Mouse (Mus musculus) lung, postnatal 0 days (tissue): Measurements from ENCODE around the gene 4930522H14Rik. TPM values are rescaled to one million over a fixed set of nuclear protein-coding genes. Genes with fewer than 3 reads are reported as not detected.

Experiments used
- ATAC-seq: fragments of 200-750 bp; cut with Nextera tagmentation; 2 replicates; pipeline ENCODE4 v1.8.0; 2017; ENCODE audit warnings: moderate library complexity
- DNase-seq: peaks from one replicate; pipeline ENCODE4 v3.0.0-alpha.2; 2016; ENCODE audit warnings: low spot score
- H3K27ac ChIP-seq: fragments of 300-500 bp; sonication (generic); 2 replicates; pipeline ENCODE4 v1.5.1; 2014; ENCODE audit warnings: antibody characterized with exemption, mild to moderate bottlenecking, low read length, mixed read lengths
- H3K27me3 ChIP-seq: fragments of 300-500 bp; sonication (generic); replicated peaks from 2 replicates; pipeline ENCODE4 v1.6.1; 2014; ENCODE audit warnings: low read length, mixed read lengths; ENCODE audit not compliant: insufficient read depth
- H3K36me3 ChIP-seq: fragments of 300-500 bp; sonication (generic); 2 replicates; pipeline ENCODE4 v1.6.1; 2014; ENCODE audit warnings: low read length, mixed read lengths; ENCODE audit not compliant: insufficient read depth
- H3K4me1 ChIP-seq: fragments of 300-500 bp; sonication (generic); 2 replicates; pipeline ENCODE4 v1.6.1; 2014; ENCODE audit warnings: antibody characterized with exemption, low read depth, low read length, mixed read lengths; ENCODE audit not compliant: insufficient read depth
- H3K4me2 ChIP-seq: fragments of 300-500 bp; sonication (generic); replicated peaks from 2 replicates; pipeline ENCODE4 v1.6.1; 2014; ENCODE audit warnings: low read depth, mild to moderate bottlenecking, low read length, moderate library complexity, mixed read lengths
- H3K4me3 ChIP-seq: fragments of 300-500 bp; sonication (generic); 2 replicates; pipeline ENCODE4 v1.5.1; 2014; ENCODE audit warnings: low read depth, low read length
- H3K9ac ChIP-seq: fragments of 300-500 bp; sonication (generic); replicated peaks from 2 replicates; pipeline ENCODE4 v1.6.1; 2014; ENCODE audit warnings: low read depth, mild to moderate bottlenecking
- H3K9me3 ChIP-seq: fragments of 300-500 bp; sonication (generic); 2 replicates; pipeline ENCODE4 v1.6.1; 2016; ENCODE audit warnings: low read length, mixed read lengths
- CTCF ChIP-seq: IDR thresholded peaks from 2 replicates; pipeline ENCODE4 v1.5.1; 2016; ENCODE audit warnings: antibody characterized with exemption, mild to moderate bottlenecking
- EP300 ChIP-seq: IDR thresholded peaks from 2 replicates; pipeline ENCODE4 v1.6.1; 2016; ENCODE audit warnings: antibody characterized with exemption, mild to moderate bottlenecking, control low read depth
- whole genome bisulfite sequencing: fragments of 180-500 bp; shearing (Covaris S2); extraction: QIAGEN DNeasy Blood & Tissue Kit; methylation state at CpG from one replicate; pipeline ENCODE4 v1.1.7; 2014; 5-methylcytosine and 5-hydroxymethylcytosine counted together
- polyA plus RNA-seq: library from polyadenylated mRNA; unstranded; fragments of >200 nt; fragmentation: Nextera tagmentation; extraction: Ambion mirVana; gene quantifications from 2 replicates; pipeline ENCODE4 v1.2.1, GENCODE M21; 2015

Gene 4930522H14Rik
- polyA plus RNA-seq, 1 experiment from 2014 or later = not detected

- Histone ChIP-seq H3K4me1 (no peaks in the 10 kb centered on the region), H3K36me3 (no peaks in the 10 kb centered on the region), H3K9me3 (no peaks in the 10 kb centered on the region), H3K9ac (no peak overlapping the region), H3K27ac (no peak overlapping the region), H3K27me3 (no peaks in the 10 kb centered on the region), H3K4me3 (no peak overlapping the region), H3K4me2 (no peak overlapping the region)
- no peak for ATAC-seq
- no peak for TF ChIP-seq EP300
- TF ChIP-seq CTCF = no peak
- no peak for DNase-seq
Measured at GRCm38 (mm10) chr4:109467687-109468086, 63.4 kb downstream of the 4930522H14Rik start.

- Histone ChIP-seq H3K4me1 (no peaks in the 10 kb centered on the region; the same call in 1 of the 2 replicates), H3K27ac (no peak overlapping the region), H3K4me2 (no peak overlapping the region), H3K9me3 (no peaks in the 10 kb centered on the region), H3K36me3 (no peaks in the 10 kb centered on the region), H3K9ac (no peak overlapping the region), H3K27me3 (no peaks in the 10 kb centered on the region), H3K4me3 (no peak overlapping the region)
- TF ChIP-seq EP300 (no peak), CTCF (no peak)
- ATAC-seq = no peak
- DNase-seq = no peak
Measured at GRCm38 (mm10) chr4:109463892-109464291, 67.2 kb downstream of the 4930522H14Rik start.

GRCm38 (mm10) chr4:109460421-109461179 is 70.5 kb downstream of the 4930522H14Rik start:
- Histone ChIP-seq H3K27ac (peak overlapping the region; percentile 71), H3K9ac (no peak overlapping the region), H3K4me3 (no peak overlapping the region), H3K36me3 (no peaks in the 10 kb centered on the region), H3K9me3 (no peaks in the 10 kb centered on the region), H3K4me1 (no peaks in the 10 kb centered on the region; the same call in 1 of the 2 replicates), H3K4me2 (0 out of 2 replicates have a peak overlapping the region, but pooled peaks have one; percentile 29), H3K27me3 (no peaks in the 10 kb centered on the region)
- DNase-seq = peak; percentile 94
- 30% methylated on average over 3 of the region's 3 CpGs for WGBS
- ATAC-seq = peak; percentile 97
- TF ChIP-seq EP300 = peak; percentile 82
- TF ChIP-seq CTCF = no peak

GRCm38 (mm10) chr4:109456821-109457220 is 74.3 kb downstream of the 4930522H14Rik start:
- Histone ChIP-seq H3K9me3 (no peaks in the 10 kb centered on the region), H3K27me3 (no peaks in the 10 kb centered on the region), H3K4me3 (no peak overlapping the region), H3K4me2 (no peak overlapping the region), H3K27ac (no peak overlapping the region), H3K9ac (no peak overlapping the region), H3K36me3 (peaks cover 4% of the 10 kb centered on the region; the same call in 1 of the 2 replicates), H3K4me1 (no peaks in the 10 kb centered on the region; the same call in 1 of the 2 replicates)
- WGBS = 71% methylated on average over 6 of the region's 6 CpGs
- DNase-seq (no peak), ATAC-seq (no peak)
- TF ChIP-seq EP300 = no peak
- no peak for TF ChIP-seq CTCF

Other genes with a start within 250 kb of the 4930522H14Rik start
- gene Ttc39a, start 124.7 kb downstream of the 4930522H14Rik start, polyA plus RNA-seq = 9.3 and 10.2 TPM in 2 replicates
- 51.7 and 56.6 TPM in 2 replicates for gene Rnf11, start 46.6 kb downstream of the 4930522H14Rik start, polyA plus RNA-seq
- 6.0 and 8.2 TPM in 2 replicates for gene Cdkn2c, start 135.9 kb upstream of the 4930522H14Rik start, polyA plus RNA-seq
- gene Faf1, start 145.3 kb upstream of the 4930522H14Rik start, polyA plus RNA-seq = 17.9 and 21.2 TPM in 2 replicates